Mouse (Mus musculus): Measurements from ENCODE around the gene Grm4. TPM values are rescaled to one million over a fixed set of nuclear protein-coding genes. Genes with fewer than 3 reads are reported as not detected.

The Grm4 gene
- polyA plus RNA-seq, 1 experiment from 2014 or later: 0.13 TPM

DNA sequence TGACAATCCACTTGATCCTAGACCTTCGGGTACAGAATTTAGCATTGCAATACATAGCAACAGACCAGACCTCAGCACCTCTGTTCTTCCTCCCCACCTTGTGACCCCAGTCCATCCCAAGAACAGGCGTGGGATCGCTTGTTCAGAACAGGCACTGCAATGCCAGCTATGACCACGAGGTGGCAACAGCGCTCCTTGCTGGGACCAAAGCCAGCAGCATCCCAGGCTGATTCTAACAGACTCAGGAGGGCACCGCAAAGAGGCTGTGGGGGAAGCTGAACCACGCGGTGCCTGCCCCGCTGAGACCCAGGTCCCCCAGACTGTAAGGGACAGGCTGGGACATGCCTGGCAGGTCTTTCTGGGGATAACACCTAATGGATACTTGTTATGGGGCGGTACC, 13.5 kb upstream of the Grm4 start:
- 4% methylated on average over 10 of the region's 10 CpGs for WGBS
- Histone ChIP-seq H3K4me3 (ENCODE audit: low read length) (no peak overlapping the region), H3K9ac (ENCODE audit: low read length) (0 out of 2 replicates have a peak overlapping the region, but pooled peaks have one; percentile 6), H3K4me2 (ENCODE audit: low read depth, low read length) (no peak overlapping the region), H3K4me1 (replicated peaks; ENCODE audit: control insufficient read depth, insufficient read depth, low read length) (no peaks in the 10 kb centered on the region; the same call in 1 of the 2 replicates), H3K9me3 (ENCODE audit: control insufficient read depth, low read length) (no peaks in the 10 kb centered on the region), H3K36me3 (ENCODE audit: control insufficient read depth, insufficient read depth, low read length) (no peaks in the 10 kb centered on the region), H3K27ac (ENCODE audit: low read length) (no peak overlapping the region), H3K27me3 (ENCODE audit: control insufficient read depth, insufficient read depth, low read depth, low read length) (no peaks in the 10 kb centered on the region)
- ATAC-seq (ENCODE audit: low read depth): peak; percentile 75; the same call in 1 of the 2 replicates

DNA sequence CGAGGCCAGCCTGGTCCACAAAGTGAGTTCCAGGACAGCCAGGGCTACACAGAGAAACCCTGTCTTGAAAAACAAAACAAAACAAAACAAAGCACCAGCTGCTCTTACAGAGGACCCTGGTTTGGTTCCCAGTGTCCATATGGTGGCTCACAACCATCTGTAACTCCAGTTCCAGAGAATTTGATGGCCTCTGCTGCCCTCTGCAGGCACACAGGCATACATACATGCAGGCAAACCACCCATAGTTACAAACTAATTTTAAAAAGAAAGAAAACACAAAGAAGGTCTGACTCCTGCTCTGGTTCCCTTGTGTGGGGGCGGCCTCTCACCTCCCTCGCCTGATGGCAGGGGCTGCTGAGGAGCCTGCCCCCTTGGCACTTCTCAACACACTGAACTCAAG, 12.2 kb upstream of the Grm4 start:
- H3K27me3 ChIP-seq (ENCODE audit: control insufficient read depth, insufficient read depth, low read depth, low read length): no peaks in the 10 kb centered on the region
- no peak overlapping the region for H3K9ac ChIP-seq (ENCODE audit: low read length)
- no peaks in the 10 kb centered on the region for H3K36me3 ChIP-seq (ENCODE audit: control insufficient read depth, insufficient read depth, low read length)
- ATAC-seq (ENCODE audit: low read depth): no peak
- no peak overlapping the region for H3K4me2 ChIP-seq (ENCODE audit: low read depth, low read length)
- H3K4me1 ChIP-seq (replicated peaks; ENCODE audit: control insufficient read depth, insufficient read depth, low read length): no peaks in the 10 kb centered on the region; the same call in 1 of the 2 replicates
- H3K27ac ChIP-seq (ENCODE audit: low read length): no peak overlapping the region
- H3K4me3 ChIP-seq (ENCODE audit: low read length): no peak overlapping the region
- no peaks in the 10 kb centered on the region for H3K9me3 ChIP-seq (ENCODE audit: control insufficient read depth, low read length)
- WGBS: 81% methylated on average over 3 of the region's 3 CpGs

DNA sequence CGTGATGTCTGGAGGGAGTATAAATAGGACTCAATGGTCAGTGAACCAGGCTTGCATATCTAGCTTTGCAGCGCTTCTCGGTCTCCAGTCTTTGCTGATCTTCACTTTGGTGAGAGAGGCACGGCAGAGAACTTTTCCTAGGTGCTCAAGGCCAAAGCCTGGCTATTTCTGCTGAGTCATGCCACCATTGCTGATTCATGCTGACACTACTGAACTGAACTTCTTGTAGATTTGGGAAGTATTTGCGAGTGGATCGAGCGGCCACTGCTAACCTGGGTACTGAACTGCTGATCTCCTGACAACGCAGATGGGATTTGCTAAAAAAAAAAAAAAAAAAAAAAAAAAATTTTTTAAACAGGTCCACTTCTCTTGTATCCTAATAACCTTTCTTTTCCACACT, 10.9 kb upstream of the Grm4 start:
- no peak overlapping the region for H3K4me2 ChIP-seq (ENCODE audit: low read depth, low read length)
- H3K9ac ChIP-seq (ENCODE audit: low read length): no peak overlapping the region
- H3K36me3 ChIP-seq (ENCODE audit: control insufficient read depth, insufficient read depth, low read length): no peaks in the 10 kb centered on the region
- no peak for ATAC-seq (ENCODE audit: low read depth)
- H3K27ac ChIP-seq (ENCODE audit: low read length): no peak overlapping the region
- 83% methylated on average over 8 of the region's 8 CpGs for WGBS
- no peak overlapping the region for H3K4me3 ChIP-seq (ENCODE audit: low read length)
- H3K27me3 ChIP-seq (ENCODE audit: control insufficient read depth, insufficient read depth, low read depth, low read length): no peaks in the 10 kb centered on the region
- H3K9me3 ChIP-seq (ENCODE audit: control insufficient read depth, low read length): no peaks in the 10 kb centered on the region
- H3K4me1 ChIP-seq (replicated peaks; ENCODE audit: control insufficient read depth, insufficient read depth, low read length): no peaks in the 10 kb centered on the region; the same call in 1 of the 2 replicates

DNA sequence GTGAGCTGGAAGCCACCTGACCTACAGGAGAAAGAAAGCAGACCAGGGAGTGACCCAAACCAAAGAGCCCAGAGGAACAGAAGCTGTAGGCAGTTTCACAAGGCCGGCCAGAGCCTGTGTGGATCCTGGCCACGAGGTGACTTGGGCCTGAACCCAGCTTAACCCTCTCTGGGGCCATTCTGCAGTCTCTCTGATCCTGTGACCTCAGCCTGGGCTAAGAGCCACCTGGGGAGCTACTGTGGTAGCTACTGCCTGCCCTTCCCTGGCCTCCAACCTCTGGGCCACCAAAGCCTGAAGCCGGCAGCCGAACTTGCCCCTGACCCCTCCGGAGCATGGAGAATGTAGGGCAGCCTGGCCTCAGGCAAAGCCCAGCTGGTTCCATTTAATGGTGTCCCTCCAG, 7.6 kb upstream of the Grm4 start:
- no peak overlapping the region for H3K9ac ChIP-seq (ENCODE audit: low read length)
- H3K4me1 ChIP-seq (replicated peaks; ENCODE audit: control insufficient read depth, insufficient read depth, low read length): no peaks in the 10 kb centered on the region
- 65% methylated on average over 5 of the region's 5 CpGs for WGBS
- no peaks in the 10 kb centered on the region for H3K36me3 ChIP-seq (ENCODE audit: control insufficient read depth, insufficient read depth, low read length)
- H3K4me2 ChIP-seq (ENCODE audit: low read depth, low read length): no peak overlapping the region
- no peaks in the 10 kb centered on the region for H3K9me3 ChIP-seq (ENCODE audit: control insufficient read depth, low read length)
- H3K4me3 ChIP-seq (ENCODE audit: low read length): no peak overlapping the region
- no peak overlapping the region for H3K27ac ChIP-seq (ENCODE audit: low read length)
- H3K27me3 ChIP-seq (ENCODE audit: control insufficient read depth, insufficient read depth, low read depth, low read length): no peaks in the 10 kb centered on the region
- ATAC-seq (ENCODE audit: low read depth): no peak

DNA sequence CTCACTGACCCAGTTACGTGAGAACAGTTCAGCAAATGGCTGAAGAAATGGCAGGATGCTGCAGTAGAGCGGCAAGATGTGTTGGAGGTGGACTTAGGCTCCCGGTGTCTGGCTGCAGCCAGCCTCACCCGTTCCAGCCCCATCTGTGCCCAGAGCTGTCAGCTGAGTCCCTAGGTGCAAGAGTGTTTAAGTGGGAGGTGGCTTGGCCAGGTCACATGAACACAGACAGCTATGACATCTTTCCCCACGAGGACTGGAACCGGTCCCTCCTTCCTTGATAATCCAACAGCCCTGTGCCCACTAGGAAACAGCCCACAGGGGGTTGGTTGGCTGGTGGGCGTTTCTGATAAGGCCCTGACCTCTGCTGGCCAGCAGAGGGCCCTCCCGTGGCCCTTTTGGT, 6.8 kb upstream of the Grm4 start:
- no peaks in the 10 kb centered on the region for H3K4me1 ChIP-seq (replicated peaks; ENCODE audit: control insufficient read depth, insufficient read depth, low read length)
- H3K9me3 ChIP-seq (ENCODE audit: control insufficient read depth, low read length): no peaks in the 10 kb centered on the region
- no peak overlapping the region for H3K27ac ChIP-seq (ENCODE audit: low read length)
- no peak for ATAC-seq (ENCODE audit: low read depth)
- H3K36me3 ChIP-seq (ENCODE audit: control insufficient read depth, insufficient read depth, low read length): no peaks in the 10 kb centered on the region
- no peak overlapping the region for H3K4me2 ChIP-seq (ENCODE audit: low read depth, low read length)
- 53% methylated on average over 8 of the region's 8 CpGs for WGBS
- no peak overlapping the region for H3K4me3 ChIP-seq (ENCODE audit: low read length)
- no peak overlapping the region for H3K9ac ChIP-seq (ENCODE audit: low read length)
- H3K27me3 ChIP-seq (ENCODE audit: control insufficient read depth, insufficient read depth, low read depth, low read length): no peaks in the 10 kb centered on the region

DNA sequence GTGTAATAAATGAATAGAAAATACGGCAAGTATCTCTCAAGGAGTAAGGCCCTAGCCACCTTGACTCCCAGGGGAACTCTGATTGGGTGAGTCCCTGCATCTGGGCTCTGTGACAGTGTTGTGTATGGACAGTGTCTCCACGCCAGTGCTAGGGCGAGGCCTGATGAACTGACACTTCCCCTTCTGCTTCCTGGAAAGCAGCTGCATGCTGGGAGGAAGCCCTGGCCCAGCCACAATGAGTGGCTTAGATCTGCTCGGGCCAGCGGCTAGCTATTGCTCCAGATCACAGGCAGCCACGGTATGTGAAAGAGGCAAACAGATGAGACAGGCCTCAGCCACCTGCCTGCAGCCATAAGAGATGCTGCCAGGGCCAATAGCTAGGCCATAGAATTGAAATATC, 6.0 kb upstream of the Grm4 start:
- Histone ChIP-seq H3K4me2 (ENCODE audit: low read depth, low read length) (no peak overlapping the region), H3K9ac (ENCODE audit: low read length) (no peak overlapping the region), H3K4me3 (ENCODE audit: low read length) (no peak overlapping the region), H3K9me3 (ENCODE audit: control insufficient read depth, low read length) (no peaks in the 10 kb centered on the region), H3K27ac (ENCODE audit: low read length) (no peak overlapping the region), H3K36me3 (ENCODE audit: control insufficient read depth, insufficient read depth, low read length) (no peaks in the 10 kb centered on the region), H3K27me3 (ENCODE audit: control insufficient read depth, insufficient read depth, low read depth, low read length) (no peaks in the 10 kb centered on the region), H3K4me1 (replicated peaks; ENCODE audit: control insufficient read depth, insufficient read depth, low read length) (no peaks in the 10 kb centered on the region)
- ATAC-seq (ENCODE audit: low read depth): no peak
- WGBS: 55% methylated on average over 6 of the region's 6 CpGs

DNA sequence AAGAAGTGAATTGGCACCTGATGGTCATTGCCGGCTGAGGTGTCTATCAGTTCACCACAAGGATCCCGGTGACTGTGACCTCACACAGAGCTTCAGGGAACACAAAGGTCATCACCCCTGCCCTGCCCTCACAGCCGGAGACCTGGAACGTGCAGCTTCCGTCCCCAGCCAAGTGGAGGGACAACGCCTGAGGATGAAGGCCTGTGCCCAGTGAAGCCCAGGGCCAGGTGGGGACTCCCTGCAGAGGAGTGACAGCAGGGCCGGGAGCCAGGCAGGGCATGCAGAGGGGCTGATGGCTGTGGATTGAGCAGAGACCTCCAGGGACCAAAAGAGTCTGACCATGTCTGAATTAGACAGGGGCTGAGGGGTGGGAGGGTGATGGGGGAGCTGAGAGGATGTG, 1.9 kb upstream of the Grm4 start:
- WGBS: 54% methylated on average over 7 of the region's 7 CpGs
- no peaks in the 10 kb centered on the region for H3K9me3 ChIP-seq (ENCODE audit: control insufficient read depth, low read length)
- H3K4me3 ChIP-seq (ENCODE audit: low read length): no peak overlapping the region
- no peak overlapping the region for H3K27ac ChIP-seq (ENCODE audit: low read length)
- H3K4me1 ChIP-seq (replicated peaks; ENCODE audit: control insufficient read depth, insufficient read depth, low read length): no peaks in the 10 kb centered on the region
- H3K27me3 ChIP-seq (ENCODE audit: control insufficient read depth, insufficient read depth, low read depth, low read length): peaks cover 29% of the 10 kb centered on the region
- no peak for ATAC-seq (ENCODE audit: low read depth)
- no peak overlapping the region for H3K9ac ChIP-seq (ENCODE audit: low read length)
- H3K36me3 ChIP-seq (ENCODE audit: control insufficient read depth, insufficient read depth, low read length): no peaks in the 10 kb centered on the region
- H3K4me2 ChIP-seq (ENCODE audit: low read depth, low read length): no peak overlapping the region

DNA sequence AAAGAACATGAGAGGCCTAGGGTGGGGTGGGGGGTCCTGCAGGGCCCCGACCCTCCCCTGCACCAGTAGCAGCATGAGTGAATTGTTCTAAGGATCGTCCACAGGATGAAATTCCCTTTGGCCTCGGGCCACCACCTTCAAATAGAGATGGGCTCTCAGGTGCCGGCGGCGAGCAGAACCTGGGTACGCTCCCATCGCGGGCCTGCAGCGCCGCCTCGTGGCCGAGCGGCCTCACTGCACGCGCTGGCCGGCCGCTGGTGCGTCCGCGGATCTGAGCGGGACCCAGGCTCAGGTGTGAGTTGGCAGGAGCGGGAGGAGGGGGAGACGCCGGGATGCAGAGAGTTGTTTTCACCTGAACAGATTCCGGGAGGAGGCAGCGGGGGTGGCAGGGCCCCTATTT, 646 bp downstream of the Grm4 start:
- no peak overlapping the region for H3K9ac ChIP-seq (ENCODE audit: low read length)
- H3K4me1 ChIP-seq (replicated peaks; ENCODE audit: control insufficient read depth, insufficient read depth, low read length): no peaks in the 10 kb centered on the region
- no peaks in the 10 kb centered on the region for H3K9me3 ChIP-seq (ENCODE audit: control insufficient read depth, low read length)
- H3K27me3 ChIP-seq (ENCODE audit: control insufficient read depth, insufficient read depth, low read depth, low read length): peaks cover 33% of the 10 kb centered on the region
- H3K4me3 ChIP-seq (ENCODE audit: low read length): no peak overlapping the region
- no peak for ATAC-seq (ENCODE audit: low read depth)
- H3K4me2 ChIP-seq (ENCODE audit: low read depth, low read length): no peak overlapping the region
- WGBS: 1% methylated on average over 21 of the region's 27 CpGs
- no peak overlapping the region for H3K27ac ChIP-seq (ENCODE audit: low read length)
- H3K36me3 ChIP-seq (ENCODE audit: control insufficient read depth, insufficient read depth, low read length): no peaks in the 10 kb centered on the region

DNA sequence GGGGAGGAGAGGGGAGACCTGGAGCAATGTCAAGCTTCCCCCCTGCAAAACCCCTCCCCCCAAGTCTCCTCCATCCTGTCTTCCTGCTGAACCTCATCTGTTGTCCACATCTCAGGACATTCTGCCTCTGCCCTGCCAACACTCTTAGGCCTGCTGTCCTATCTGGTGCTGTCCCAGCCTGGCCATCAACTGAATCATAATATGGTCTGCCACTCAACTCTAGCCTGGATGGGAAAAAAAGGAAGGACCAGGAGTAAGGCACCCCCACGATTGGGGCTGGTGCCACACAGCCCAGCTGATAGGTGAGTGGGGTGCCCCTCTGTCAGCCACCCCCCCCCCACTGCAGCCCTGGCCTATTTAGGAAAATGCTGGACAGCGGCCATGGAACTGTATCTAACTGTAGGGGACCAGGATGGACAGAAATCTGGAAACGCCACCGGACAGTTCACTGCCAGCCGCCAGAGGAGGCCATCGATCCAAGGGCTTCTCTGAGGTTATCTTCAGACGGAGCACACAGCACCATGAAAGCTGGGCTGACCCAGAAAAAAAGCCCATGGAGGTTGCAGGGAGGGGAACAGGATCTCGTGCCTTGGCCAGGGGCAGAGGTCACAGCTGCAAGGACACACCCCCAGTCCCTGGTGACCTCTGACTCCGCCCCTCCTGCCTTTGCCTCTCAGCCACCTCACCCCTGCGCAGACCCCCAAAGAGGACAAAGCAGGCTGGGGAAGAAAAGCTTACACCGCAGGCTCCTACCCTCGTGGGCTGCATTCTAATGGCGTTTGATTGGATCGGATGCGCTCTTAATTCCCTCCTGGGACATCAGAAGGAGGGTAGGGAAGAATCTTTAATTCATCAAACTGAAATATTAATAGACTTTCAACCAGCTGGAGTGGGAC, 2.3 kb downstream of the Grm4 start:
- Histone ChIP-seq H3K9ac (ENCODE audit: low read length) (no peak overlapping the region), H3K27me3 (ENCODE audit: control insufficient read depth, insufficient read depth, low read depth, low read length) (peaks cover 49% of the 10 kb centered on the region), H3K4me3 (ENCODE audit: low read length) (no peak overlapping the region), H3K4me1 (replicated peaks; ENCODE audit: control insufficient read depth, insufficient read depth, low read length) (no peaks in the 10 kb centered on the region), H3K36me3 (ENCODE audit: control insufficient read depth, insufficient read depth, low read length) (no peaks in the 10 kb centered on the region), H3K4me2 (ENCODE audit: low read depth, low read length) (no peak overlapping the region), H3K9me3 (ENCODE audit: control insufficient read depth, low read length) (no peaks in the 10 kb centered on the region), H3K27ac (ENCODE audit: low read length) (no peak overlapping the region)
- ATAC-seq (ENCODE audit: low read depth): no peak
- WGBS: 37% methylated on average over 15 of the region's 15 CpGs

Data from lung, embryonic 16.5 days (tissue).